Mouse (Mus musculus) thymus, adult 2 months (tissue): Measurements from ENCODE around the gene Olfr686.

ENCODE experiments used
- CTCF ChIP-seq: fragments of 200-500 bp; IDR thresholded peaks from 2 replicates; pipeline ENCODE4 v1.5.1; 2012; ENCODE audit warnings: mild to moderate bottlenecking, control low read depth, low read length, moderate library complexity, borderline replicate concordance; ENCODE audit not compliant: control insufficient read depth, poor library complexity, insufficient read depth; ENCODE audit errors: extremely low read depth
- POLR2A ChIP-seq: fragments of 200-500 bp; IDR thresholded peaks from 2 replicates; pipeline ENCODE4 v1.6.1; 2012; ENCODE audit warnings: mild to moderate bottlenecking, low read length, control low read depth, moderate library complexity; ENCODE audit not compliant: control insufficient read depth, poor library complexity, insufficient read depth; ENCODE audit errors: extremely low read depth

DNA sequence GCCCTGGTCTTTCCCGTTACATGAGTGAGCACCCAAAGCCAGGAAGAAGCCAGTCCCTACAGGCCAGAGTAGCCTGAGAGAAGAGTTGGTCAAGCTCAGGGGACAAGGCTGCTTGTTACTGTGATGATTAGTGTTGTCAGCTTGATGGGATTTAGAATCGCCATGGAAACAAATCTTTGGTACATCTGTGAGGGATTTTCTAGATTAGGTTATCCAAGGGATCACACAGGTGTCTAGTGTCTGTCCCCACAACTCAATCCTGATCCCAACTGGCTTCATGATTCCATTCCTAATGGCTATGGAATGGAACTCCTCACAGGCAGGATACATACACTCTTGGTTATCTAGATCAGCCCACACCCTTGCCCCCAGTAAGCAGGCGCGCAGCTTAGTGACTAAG is 11.0 kb upstream of the Olfr686 start:
- no peak for TF ChIP-seq POLR2A
- no peak for TF ChIP-seq CTCF
